Mouse (Mus musculus) olfactory bulb, adult 2 months (tissue): Measurements from ENCODE around the gene Kcnc3. TPM values are rescaled to one million over a fixed set of nuclear protein-coding genes. Genes with fewer than 3 reads are reported as not detected.
A peak's percentile ranks its signal among the peaks of the same experiment; 100 is the strongest.

Experiments
- H3K27ac ChIP-seq: fragments of 200-500 bp; 2 replicates; pipeline ENCODE4 v1.5.1; 2012; ENCODE audit warnings: low read depth, low read length; ENCODE audit not compliant: insufficient read depth
- H3K4me1 ChIP-seq: fragments of 200-500 bp; 2 replicates; pipeline ENCODE4 v1.6.1; 2012; ENCODE audit warnings: low read length; ENCODE audit not compliant: control insufficient read depth, insufficient read depth
- H3K4me3 ChIP-seq: fragments of 200-500 bp; 2 replicates; pipeline ENCODE4 v1.5.1; 2012; ENCODE audit warnings: mild to moderate bottlenecking, low read depth, low read length, moderate library complexity; ENCODE audit not compliant: insufficient read depth
- CTCF ChIP-seq: fragments of 200-500 bp; IDR thresholded peaks from 2 replicates; pipeline ENCODE4 v1.5.1; 2012; ENCODE audit warnings: low read depth, mild to moderate bottlenecking, low read length, moderate library complexity; ENCODE audit not compliant: insufficient read depth
- POLR2A ChIP-seq: fragments of 200-500 bp; IDR thresholded peaks from 2 replicates; pipeline ENCODE4 v1.6.1; 2012; ENCODE audit warnings: mild to moderate bottlenecking, low read depth, low read length, moderate library complexity; ENCODE audit not compliant: insufficient read depth
- WGBS: fragments of 180-500 bp; shearing (Covaris S2); methylation state at CpG from one replicate; pipeline ENCODE4 v1.1.7; 2018; 5-methylcytosine and 5-hydroxymethylcytosine counted together
- polyA plus RNA-seq: library from polyadenylated mRNA; stranded (reverse); fragments of >200 nt; gene quantifications from 2 replicates; pipeline ENCODE4 v1.2.4, GENCODE M21; 2012; ENCODE audit warnings: low replicate concordance; ENCODE audit not compliant: missing spikeins, insufficient read depth, insufficient read length

Kcnc3 gene
- polyA plus RNA-seq, 1 experiment, result not detected

DNA sequence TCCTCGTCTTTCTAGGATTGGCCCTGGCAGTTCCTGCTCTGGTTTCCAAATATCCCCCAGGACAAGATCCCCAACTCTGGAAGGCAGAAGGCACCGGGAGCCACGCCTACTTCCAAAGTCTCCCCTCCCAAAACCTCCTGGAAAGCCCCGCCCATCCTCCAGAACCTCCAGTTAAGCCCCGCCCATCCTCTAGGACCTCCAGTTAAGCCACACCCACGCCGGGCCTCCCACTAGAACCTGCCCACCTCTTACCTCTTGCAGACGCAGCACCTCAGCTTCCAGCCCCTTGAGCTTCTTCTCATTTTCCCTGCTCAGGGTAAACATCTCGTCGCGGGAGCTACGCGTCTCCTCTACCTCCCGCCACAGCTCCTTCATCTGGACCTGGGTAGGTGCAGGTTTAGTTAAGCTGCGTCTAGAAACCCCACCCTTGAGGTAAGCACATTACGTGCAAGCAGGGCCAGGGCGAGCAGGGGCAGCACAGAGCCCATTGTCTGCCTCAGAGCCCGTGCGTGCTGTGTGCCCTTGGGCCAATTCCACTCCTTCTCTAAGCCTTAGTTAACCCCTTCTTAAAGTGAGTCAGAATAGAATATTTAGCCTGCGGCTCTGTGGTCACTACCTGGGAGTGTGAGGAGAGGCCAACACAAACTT lies 23.7 kb downstream of the Kcnc3 start:
- no peak for TF ChIP-seq CTCF
- 36% methylated on average over 20 of the region's 20 CpGs for WGBS
- Histone ChIP-seq H3K4me1 (peaks cover 15% of the 10 kb centered on the region), H3K4me3 (no peak overlapping the region), H3K27ac (no peak overlapping the region)

DNA sequence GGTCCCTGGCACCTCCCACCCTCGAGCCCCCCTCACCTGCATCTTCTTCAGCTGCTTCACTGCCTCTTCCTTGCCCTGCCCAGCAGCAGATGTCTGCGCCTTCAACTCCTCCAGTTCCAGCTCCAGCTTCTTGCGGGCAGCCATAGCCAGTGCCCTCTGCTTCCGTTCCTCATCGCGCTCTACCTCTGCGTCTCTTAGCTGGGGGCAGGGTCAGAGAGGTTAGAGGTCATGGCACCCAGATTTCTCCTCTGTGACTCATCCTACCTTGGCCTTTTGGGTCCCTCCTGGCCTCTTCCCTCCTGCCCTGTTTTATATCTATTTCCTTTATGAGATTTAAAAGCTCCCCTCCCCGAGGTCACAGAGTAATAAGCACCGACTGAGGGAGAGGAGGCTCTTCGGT lies 24.8 kb downstream of the Kcnc3 start:
- 29% methylated on average over 10 of the region's 10 CpGs for WGBS
- Histone ChIP-seq H3K27ac (no peak overlapping the region), H3K4me1 (peaks cover 15% of the 10 kb centered on the region), H3K4me3 (no peak overlapping the region)
- TF ChIP-seq POLR2A, result no peak
- TF ChIP-seq CTCF, result no peak

DNA sequence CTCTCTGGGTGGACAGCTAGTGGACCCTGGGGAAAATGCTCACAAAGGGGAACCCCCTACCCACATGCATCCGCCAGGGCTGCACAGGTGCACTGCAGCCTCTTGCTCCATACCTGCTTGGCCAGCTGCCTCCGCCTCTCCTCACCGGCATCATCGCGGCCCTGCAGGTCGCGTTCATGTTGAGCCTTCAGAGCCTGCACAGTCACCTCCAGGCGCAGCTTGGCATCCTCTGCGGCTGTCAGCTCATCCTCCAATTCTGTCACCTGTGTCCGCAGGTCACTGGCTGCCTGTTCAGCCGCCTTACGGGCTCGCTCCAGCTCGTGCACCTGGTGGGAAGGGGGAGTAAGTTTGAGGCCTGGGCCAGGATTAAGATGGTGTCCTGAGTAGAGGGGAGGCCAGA lies 25.5 kb downstream of the Kcnc3 start:
- 86% methylated on average over 14 of the region's 14 CpGs for WGBS
- Histone ChIP-seq H3K4me3 (no peak overlapping the region), H3K4me1 (peaks cover 15% of the 10 kb centered on the region), H3K27ac (no peak overlapping the region)
- TF ChIP-seq CTCF (no peak), POLR2A (no peak)

DNA sequence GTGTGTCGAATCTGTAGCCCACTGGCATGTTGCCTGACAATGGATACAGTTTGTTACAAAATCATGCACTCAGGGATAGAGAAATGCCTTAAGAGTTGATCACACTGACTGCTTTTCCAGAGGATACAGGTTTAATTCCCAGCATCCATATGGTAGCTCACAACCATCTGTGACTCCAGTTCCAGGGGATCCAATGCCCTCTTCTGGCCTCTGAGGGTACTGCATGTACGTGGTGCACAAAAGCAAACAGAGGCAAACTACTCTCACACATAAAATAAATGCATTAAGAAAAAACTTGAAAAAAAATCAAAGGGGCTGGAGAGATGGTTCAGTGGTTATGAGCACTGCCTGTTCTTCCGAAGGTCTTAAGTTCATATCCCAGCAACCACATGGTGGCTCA lies 26.6 kb downstream of the Kcnc3 start:
- peaks cover 9% of the 10 kb centered on the region for H3K4me1 ChIP-seq
- WGBS, result 85% methylated on average over 3 of the region's 3 CpGs
- TF ChIP-seq CTCF (no peak), POLR2A (no peak)

DNA sequence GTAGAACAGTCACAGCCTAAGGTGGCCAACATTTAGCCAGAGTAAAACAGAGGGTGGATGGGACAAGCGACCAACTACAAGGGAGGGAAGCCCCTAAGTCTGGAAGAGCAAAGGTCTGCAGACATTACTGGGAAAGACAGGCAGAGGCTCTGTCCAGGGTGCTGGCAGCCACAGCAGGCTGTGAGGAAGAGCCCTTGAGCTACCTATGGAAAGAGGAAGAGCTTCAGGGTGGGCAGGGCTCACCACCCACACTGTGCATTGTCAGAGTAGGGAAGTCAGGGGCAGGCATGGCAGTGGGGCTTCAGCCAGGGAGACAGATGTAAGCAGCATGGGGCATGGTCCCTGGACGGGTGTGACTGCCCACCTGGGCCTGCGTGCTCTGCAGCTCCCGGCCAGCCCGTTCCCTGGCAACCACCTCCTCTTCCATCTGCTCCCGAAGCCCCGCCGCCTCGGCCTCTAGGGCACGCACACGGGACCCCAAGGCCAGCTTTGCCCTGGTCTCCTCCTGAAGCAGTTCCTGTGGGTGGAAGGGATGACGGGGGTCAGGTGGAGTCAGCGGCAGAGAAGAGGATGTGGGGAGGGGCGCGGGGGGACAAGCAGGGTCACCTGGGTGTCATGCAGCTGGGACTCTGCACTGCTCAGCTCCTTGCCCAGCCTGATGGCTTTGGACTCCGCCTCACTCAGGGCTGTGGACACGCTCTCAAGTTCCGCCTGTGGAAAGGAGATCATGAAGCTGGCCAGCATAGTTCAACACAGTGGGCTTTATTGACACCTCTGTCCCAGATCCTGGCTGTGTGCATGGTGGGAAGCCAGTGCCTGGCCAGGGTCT lies 33.5 kb downstream of the Kcnc3 start:
- H3K27ac ChIP-seq, result no peak overlapping the region
- TF ChIP-seq POLR2A (no peak), CTCF (no peak)
- H3K4me1 ChIP-seq, result 0 out of 2 replicates have a peak, but pooled peaks cover 4% of the 10 kb centered on the region
- 58% methylated on average over 18 of the region's 18 CpGs for WGBS
- H3K4me3 ChIP-seq, result no peak overlapping the region

More for the DNA sequence above, 26.6 kb downstream of the Kcnc3 start:
- H3K4me3 ChIP-seq, result no peak overlapping the region
- H3K27ac ChIP-seq, result no peak overlapping the region

DNA sequence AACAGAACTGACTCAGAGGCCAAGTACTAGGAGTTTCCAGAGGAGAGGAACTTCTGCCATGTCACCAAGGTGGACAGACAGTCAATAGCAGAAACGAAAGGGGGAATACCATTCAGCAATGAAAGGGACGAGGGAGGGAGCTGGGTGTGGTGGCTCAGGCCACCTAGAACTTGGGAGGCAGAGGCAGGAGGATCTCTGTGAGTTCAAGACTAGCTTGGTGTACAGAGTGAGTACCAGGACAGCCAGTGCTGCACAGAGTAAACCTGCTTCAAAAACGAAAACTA lies 34.0 kb downstream of the Kcnc3 start:
- TF ChIP-seq CTCF, result no peak
- H3K4me1 ChIP-seq, result peaks cover 9% of the 10 kb centered on the region
- no peak overlapping the region for H3K4me3 ChIP-seq
- no peak overlapping the region for H3K27ac ChIP-seq
- WGBS, result 79% methylated on average over 3 of the region's 3 CpGs

DNA sequence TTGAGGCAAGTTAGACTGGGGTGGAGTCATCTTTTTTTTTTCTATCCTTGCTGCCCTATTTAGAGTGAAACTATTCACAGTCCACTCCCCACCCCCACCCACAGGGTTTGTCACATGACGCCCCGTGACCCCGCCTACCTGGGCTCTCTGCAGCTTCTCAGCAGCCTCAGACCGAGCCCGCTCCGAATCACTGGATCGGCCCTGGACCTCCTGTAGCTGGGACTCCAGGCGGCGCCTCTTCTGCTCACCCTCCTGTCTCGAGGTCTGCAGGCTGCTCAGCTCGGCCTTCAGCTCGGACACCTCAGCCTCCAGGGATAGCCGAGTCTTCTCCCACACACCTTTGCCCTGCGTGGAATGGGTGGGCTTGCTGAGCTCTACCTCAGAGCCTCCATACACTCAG lies 34.4 kb downstream of the Kcnc3 start:
- H3K27ac ChIP-seq, result no peak overlapping the region
- TF ChIP-seq CTCF (no peak), POLR2A (no peak)
- WGBS, result 73% methylated on average over 14 of the region's 14 CpGs
- H3K4me1 ChIP-seq, result peaks cover 12% of the 10 kb centered on the region
- no peak overlapping the region for H3K4me3 ChIP-seq

DNA sequence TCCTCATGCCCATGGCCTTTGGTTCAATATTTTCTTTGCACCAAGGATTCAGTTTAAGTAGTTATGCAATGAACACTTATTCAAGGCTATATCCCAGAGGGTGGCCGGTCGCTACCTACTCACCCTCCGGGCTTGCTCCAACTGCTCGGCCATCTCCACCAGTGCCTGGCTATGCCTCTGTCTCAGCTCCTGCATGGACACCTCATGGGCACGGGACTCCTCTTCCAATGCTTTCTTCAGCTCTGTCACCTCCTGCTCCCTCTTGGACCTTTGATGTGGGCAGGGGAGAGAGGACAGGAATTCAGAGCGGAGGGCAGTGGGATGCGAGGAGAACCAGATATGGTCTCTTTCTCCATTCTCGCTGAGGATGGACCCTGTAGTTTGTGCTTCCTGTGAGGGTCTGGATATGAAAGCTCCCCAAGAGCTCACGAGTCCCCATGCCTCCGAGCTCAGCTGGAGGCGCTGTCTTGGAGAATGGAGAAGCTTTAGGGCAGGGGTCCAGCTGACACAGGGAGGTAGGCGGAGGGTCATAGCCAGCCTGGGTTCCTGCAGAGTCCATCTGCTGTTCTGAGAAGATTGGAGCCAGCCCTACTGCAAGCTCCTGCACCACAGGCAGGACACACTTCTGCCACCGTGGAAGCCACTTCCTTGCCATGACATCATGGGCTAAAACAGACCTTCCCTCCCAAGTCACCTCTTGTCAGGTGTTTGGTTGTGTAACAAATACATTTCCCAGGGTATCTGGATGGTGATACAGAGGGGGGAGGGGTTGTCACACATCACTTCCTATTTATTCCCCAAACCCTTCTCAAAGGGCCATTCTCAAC lies 35.0 kb downstream of the Kcnc3 start:
- peaks cover 16% of the 10 kb centered on the region for H3K4me1 ChIP-seq
- H3K4me3 ChIP-seq, result no peak overlapping the region
- H3K27ac ChIP-seq, result 0 out of 2 replicates have a peak overlapping the region, but pooled peaks have one; percentile 14
- TF ChIP-seq POLR2A (no peak), CTCF (no peak)
- WGBS, result 85% methylated on average over 13 of the region's 13 CpGs

DNA sequence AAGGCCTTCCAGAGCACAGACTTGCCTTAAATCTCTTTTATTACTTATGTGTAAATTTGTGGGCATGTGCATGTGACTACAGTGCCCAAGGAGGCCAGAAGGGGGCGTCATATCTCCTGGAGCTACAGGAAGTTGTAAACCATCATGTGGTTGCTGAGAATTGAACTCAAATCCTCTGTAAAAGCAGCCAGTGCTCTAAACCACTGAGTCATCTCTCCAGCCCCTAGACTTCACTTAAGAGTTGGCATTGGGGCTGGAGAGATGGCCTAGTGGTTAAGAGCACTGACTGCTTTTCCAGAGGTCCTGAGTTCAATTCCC lies 35.6 kb downstream of the Kcnc3 start:
- TF ChIP-seq POLR2A, result no peak
- TF ChIP-seq CTCF, result no peak
- 71% methylated on average over 1 of the region's 1 CpGs for WGBS
- peaks cover 16% of the 10 kb centered on the region for H3K4me1 ChIP-seq
- H3K27ac ChIP-seq, result no peak overlapping the region
- no peak overlapping the region for H3K4me3 ChIP-seq
